Mouse (Mus musculus) stomach, postnatal 0 days (tissue): ENCODE data around the gene Gm3435.
"Not testable (repeated sequence)": the region's sequence is repeated elsewhere in the genome, so short reads cannot be mapped to it uniquely, and the experiment has no call there.

Source experiments
- CTCF ChIP-seq: IDR thresholded peaks from 2 replicates; pipeline ENCODE4 v1.5.1; 2016; ENCODE audit warnings: antibody characterized with exemption, low read depth, mild to moderate bottlenecking, moderate library complexity
- EP300 ChIP-seq: optimal IDR thresholded peaks from 2 replicates; pipeline ENCODE3; 2016; ENCODE audit warnings: antibody characterized with exemption

- not testable (repeated sequence) for TF ChIP-seq CTCF, EP300
Observed at GRCm38 (mm10) chr17:15041175-15041729, 31.3 kb downstream of the Gm3435 start, which contains the start of the genes Ermard, Tcte3 and Gm3448.
